In the genomic region with DNA sequence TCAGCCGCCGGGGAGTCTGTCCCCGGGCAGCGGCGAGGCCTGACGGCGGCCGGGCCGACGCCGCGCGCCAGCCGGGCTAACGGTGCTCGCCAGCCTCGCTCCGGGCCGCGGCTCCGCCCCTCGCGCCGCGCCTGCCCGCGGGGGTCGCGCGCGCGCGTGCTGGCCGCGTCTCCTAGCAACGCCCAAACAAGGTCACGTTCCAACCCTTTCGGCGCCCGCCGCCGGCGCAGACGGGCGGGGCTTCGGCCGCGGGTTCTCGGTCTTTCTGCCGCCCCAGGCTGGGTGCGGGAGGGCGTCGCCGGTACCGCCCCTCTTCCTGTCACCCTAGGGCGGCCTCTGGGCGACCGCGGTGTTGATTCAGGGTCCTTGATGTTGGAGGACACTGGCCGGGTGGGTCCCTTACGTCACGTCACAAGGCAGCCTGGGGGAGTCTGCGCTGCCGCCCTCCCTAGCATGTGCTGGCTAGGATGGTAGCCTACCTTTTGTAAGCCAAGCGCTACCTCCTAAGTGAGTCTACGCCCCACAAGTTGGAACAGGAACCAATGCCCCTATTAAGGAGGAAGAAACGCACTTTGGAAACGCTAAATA, we compare ENCODE assay signal across 8 mouse cellular contexts. TPM values are rescaled to one million over a fixed set of nuclear protein-coding genes. Genes with fewer than 3 reads are reported as not detected.
DNase-seq lines count a peak whose midpoint lies in the region; ATAC-seq and TF ChIP-seq lines count a peak whose summit lies in the region.

Gene Arl4a (minus strand): TSS at position 150 of the 588 bp plus-strand sequence.

- H3K4me3 ChIP-seq in bone marrow, adult 2 months (replicated peaks; ENCODE audit: control insufficient read depth, low read depth, low read length), result peak within 1 kb of the TSS; percentile 96
- peak within 1 kb of the TSS; percentile 82 for H3K4me3 ChIP-seq in embryonic facial prominence, embryonic 15.5 days (replicated peaks)
- peak within 1 kb of the TSS; percentile 83 for H3K4me3 ChIP-seq in limb, embryonic 14.5 days (replicated peaks; ENCODE audit: low read length)
- peak within 1 kb of the TSS; percentile 82 for H3K4me3 ChIP-seq in midbrain, embryonic 16.5 days (ENCODE audit: low read depth, low read length)
- H3K4me3 ChIP-seq in spleen, adult 2 months (ENCODE audit: extremely low read depth, insufficient read depth, insufficient read length), result peak within 1 kb of the TSS; percentile 87

- peak within 1 kb of the TSS; percentile 96 for H3K27ac ChIP-seq in bone marrow, adult 2 months (ENCODE audit: control insufficient read depth, insufficient read depth, low read depth, low read length, poor library complexity)
- peak within 1 kb of the TSS; percentile 89 for H3K27ac ChIP-seq in embryonic facial prominence, embryonic 15.5 days (replicated peaks)
- peak within 1 kb of the TSS; percentile 92 for H3K27ac ChIP-seq in limb, embryonic 14.5 days (replicated peaks; ENCODE audit: low read depth, low read length)
- H3K27ac ChIP-seq in midbrain, embryonic 16.5 days (ENCODE audit: low read length), result peak within 1 kb of the TSS; percentile 96
- peak within 1 kb of the TSS; percentile 87 for H3K27ac ChIP-seq in spleen, adult 2 months (ENCODE audit: insufficient read depth, low read length)

- H3K27me3 ChIP-seq in embryonic facial prominence, embryonic 15.5 days, result no peaks in the 10 kb centered on the region
- no peaks in the 10 kb centered on the region for H3K27me3 ChIP-seq in limb, embryonic 14.5 days (ENCODE audit: control insufficient read depth, insufficient read depth, low read length)
- no peaks in the 10 kb centered on the region for H3K27me3 ChIP-seq in midbrain, embryonic 16.5 days (ENCODE audit: control insufficient read depth, insufficient read depth, low read depth, low read length)
- H3K27me3 ChIP-seq in spleen, adult 2 months (ENCODE audit: control insufficient read depth, insufficient read depth, low read length), result no peaks in the 10 kb centered on the region

- WGBS in bone marrow, adult 2 months, result under 1% methylated on average over 68 of the region's 68 CpGs
- WGBS in embryonic facial prominence, embryonic 15.5 days, result under 1% methylated on average over 62 of the region's 68 CpGs
- 2% methylated on average over 42 of the region's 68 CpGs for WGBS in limb, embryonic 14.5 days
- WGBS in midbrain, embryonic 16.5 days, result under 1% methylated on average over 56 of the region's 68 CpGs
- WGBS in spleen, adult 2 months, result under 1% methylated on average over 66 of the region's 68 CpGs

- H3K9ac ChIP-seq in embryonic facial prominence, embryonic 15.5 days, result peak within 1 kb of the TSS; percentile 63
- H3K9ac ChIP-seq in limb, embryonic 14.5 days (ENCODE audit: low read depth, low read length, severe bottlenecking), result peak within 1 kb of the TSS; percentile 81
- peak within 1 kb of the TSS; percentile 88 for H3K9ac ChIP-seq in midbrain, embryonic 16.5 days (ENCODE audit: low read depth, low read length)

- H3K36me3 ChIP-seq in embryonic facial prominence, embryonic 15.5 days, result no peaks in the 10 kb centered on the region
- no peaks in the 10 kb centered on the region for H3K36me3 ChIP-seq in limb, embryonic 14.5 days (ENCODE audit: control insufficient read depth, insufficient read depth, low read length)
- no peaks in the 10 kb centered on the region for H3K36me3 ChIP-seq in midbrain, embryonic 16.5 days (ENCODE audit: control insufficient read depth, insufficient read depth, low read length)
- no peaks in the 10 kb centered on the region for H3K36me3 ChIP-seq in spleen, adult 2 months (ENCODE audit: control insufficient read depth, insufficient read depth, low read length)

- no peak; the same call in 1 of the 2 replicates for TF ChIP-seq POLR2A in bone marrow, adult 2 months (IDR thresholded peaks at IDR 0.05; ENCODE audit: borderline replicate concordance, control insufficient read depth, low read depth, low read length)
- no peak for TF ChIP-seq POLR2A in limb, embryonic 14.5 days (IDR thresholded peaks at IDR 0.05; ENCODE audit: borderline replicate concordance, extremely low read depth, insufficient read depth, insufficient read length)
- TF ChIP-seq POLR2A in spleen, adult 2 months (IDR thresholded peaks at IDR 0.05; ENCODE audit: low read depth, low read length), result no peak

- H3K9me3 ChIP-seq in embryonic facial prominence, embryonic 15.5 days (replicated peaks), result no peaks in the 10 kb centered on the region
- H3K9me3 ChIP-seq in limb, embryonic 14.5 days (ENCODE audit: control insufficient read depth, low read length), result no peaks in the 10 kb centered on the region
- H3K9me3 ChIP-seq in midbrain, embryonic 16.5 days (replicated peaks; ENCODE audit: control insufficient read depth, low read length, poor library complexity, severe bottlenecking), result no peaks in the 10 kb centered on the region

- no peaks in the 10 kb centered on the region; the same call in 1 of the 2 replicates for H3K4me1 ChIP-seq in bone marrow, adult 2 months (ENCODE audit: control insufficient read depth, insufficient read depth, low read length)
- peaks cover 9% of the 10 kb centered on the region; the same call in 1 of the 2 replicates for H3K4me1 ChIP-seq in embryonic facial prominence, embryonic 15.5 days
- peaks cover 6% of the 10 kb centered on the region for H3K4me1 ChIP-seq in limb, embryonic 14.5 days (ENCODE audit: control insufficient read depth, insufficient read depth, low read length)
- peaks cover 15% of the 10 kb centered on the region for H3K4me1 ChIP-seq in midbrain, embryonic 16.5 days (ENCODE audit: control insufficient read depth, insufficient read depth, low read length)
- H3K4me1 ChIP-seq in spleen, adult 2 months (ENCODE audit: control insufficient read depth, insufficient read depth, insufficient read length), result 0 out of 2 replicates have a peak, but pooled peaks cover 4% of the 10 kb centered on the region

- peak; percentile 90 for ATAC-seq in embryonic facial prominence, embryonic 15.5 days (ENCODE audit: insufficient number of reproducible peaks, low FRiP score, low TSS enrichment, low read depth)
- peak; percentile 89 for ATAC-seq in limb, embryonic 14.5 days (ENCODE audit: low FRiP score, low read depth)
- peak; percentile 92 for ATAC-seq in midbrain, embryonic 16.5 days

- peak within 1 kb of the TSS; percentile 65 for H3K4me2 ChIP-seq in embryonic facial prominence, embryonic 15.5 days (replicated peaks)
- H3K4me2 ChIP-seq in limb, embryonic 14.5 days (replicated peaks; ENCODE audit: low read depth, low read length, severe bottlenecking), result peak within 1 kb of the TSS; percentile 76
- H3K4me2 ChIP-seq in midbrain, embryonic 16.5 days (ENCODE audit: low read length), result peak within 1 kb of the TSS; percentile 68

- no peak for TF ChIP-seq CTCF in bone marrow, adult 2 months (IDR thresholded peaks at IDR 0.05; ENCODE audit: control insufficient read depth, insufficient read depth, low read length)
- no peak for TF ChIP-seq CTCF in spleen, adult 2 months (IDR thresholded peaks at IDR 0.05; ENCODE audit: extremely low read depth, insufficient read depth, insufficient read length, insufficient replicate concordance)

- peak; percentile 95 for DNase-seq in A20 (ENCODE audit: low read depth, low spot score)
- peak; percentile 90 to 92 for DNase-seq in heart, adult 9 months (ENCODE audit: low spot score in 2 of 2)
- peak; percentile 89 for DNase-seq in kidney, adult 9 months
- peak; percentile 72 for DNase-seq in limb, embryonic 14.5 days (ENCODE audit: low spot score)
- peak; percentile 78 to 89 for DNase-seq in spleen, adult 2 months (ENCODE audit: low read depth in 1 of 2, low spot score in 2 of 2)

RNA-seq across cellular contexts. Expression of gene Arl4a, which starts in this region (rescaled TPM):
- 104 and 112 TPM in 2 replicates for polyA plus RNA-seq in bone marrow, adult 2 months (2011; ENCODE audit: insufficient read depth, insufficient read length, low replicate concordance, missing spikeins)
- polyA plus RNA-seq in embryonic facial prominence, embryonic 15.5 days (2015; fragmentation: Nextera tagmentation; extraction: Ambion mirVana), result 85.9 and 87.5 TPM in 2 replicates
- 20.5 and 27.8 TPM in 2 replicates for polyA plus RNA-seq in limb, embryonic 14.5 days (2012; rRNA removed)
- polyA plus RNA-seq in limb, embryonic 14.5 days (2014; fragmentation: Nextera tagmentation; extraction: Ambion mirVana), result 71.9 and 77.8 TPM in 2 replicates
- polyA plus RNA-seq in midbrain, embryonic 16.5 days (2015; fragmentation: Nextera tagmentation; extraction: Ambion mirVana), result 120 and 134 TPM in 2 replicates
- 3.9 and 5.8 TPM in 2 replicates for polyA plus RNA-seq in spleen, adult 2 months (2012; rRNA removed)

Comparison
In these comparisons a context has a peak if more than half of its experiments do, and no peak if none do; other contexts are left out.
1. Peak in every context shown above with its lines: DNase-seq, ATAC-seq, H3K4me3 ChIP-seq and H3K27ac ChIP-seq.